Mouse (Mus musculus): ENCODE data around the gene Btbd35f23. TPM values are rescaled to one million over a fixed set of nuclear protein-coding genes. Genes with fewer than 3 reads are reported as not detected.

Btbd35f23 gene
- not detected for total RNA-seq (2023)

GRCm38 (mm10) chrX:3076575-3076974 is at the start of gene Btbd35f23:
Gene Btbd35f23 (plus strand): TSS chrX:3076875.

Other genes with a start within 250 kb of the Btbd35f23 start
- gene Btbd35f24, start 119.0 kb downstream of the Btbd35f23 start, total RNA-seq (2023): not detected

All from CD4-positive naive resting alpha-beta T cell, adult 76 days (primary cell).